Comparison of ENCODE assay signal across 15 mouse cellular contexts in genomic region chr4:154640443-154641295, GRCm38 (mm10). TPM values are rescaled to one million over a fixed set of nuclear protein-coding genes. Genes with fewer than 3 reads are reported as not detected.
DNase-seq lines count a peak whose midpoint lies in the region; ATAC-seq lines count a peak whose summit lies in the region.
"Had no signal": no experiment of that assay in that cellular context is flagged by ENCODE, and none has a peak within 500 bp of the region (broad histone marks: within the 10 kb centered on the region; RNA-seq: fewer than 3 reads in every experiment).

No protein-coding gene starts in this region.

- peak overlapping the region; percentile 87 for H3K9ac ChIP-seq in kidney, embryonic 16.5 days (replicated peaks; ENCODE audit: low read length)
- H3K9ac ChIP-seq in embryonic facial prominence, embryonic 11.5 days (replicated peaks; ENCODE audit: low read length): peak overlapping the region; percentile 51; the same call in 1 of the 2 replicates
- H3K9ac ChIP-seq in hindbrain, embryonic 13.5 days: no peak overlapping the region
- H3K9ac ChIP-seq: stomach, embryonic 15.5 days had no signal

- peaks cover 4% of the 10 kb centered on the region; the same call in 1 of the 2 replicates for H3K9me3 ChIP-seq in kidney, embryonic 16.5 days (ENCODE audit: low read length)
- H3K9me3 ChIP-seq in embryonic facial prominence, embryonic 11.5 days (replicated peaks; ENCODE audit: control insufficient read depth, low read length): no peaks in the 10 kb centered on the region
- no peaks in the 10 kb centered on the region for H3K9me3 ChIP-seq in hindbrain, embryonic 13.5 days
- H3K9me3 ChIP-seq: stomach, embryonic 15.5 days had no signal

- no peaks in the 10 kb centered on the region for H3K36me3 ChIP-seq in kidney, embryonic 16.5 days (ENCODE audit: insufficient read depth, low read length)
- H3K36me3 ChIP-seq in embryonic facial prominence, embryonic 11.5 days (replicated peaks; ENCODE audit: control insufficient read depth, insufficient read depth, low read depth, low read length): no peaks in the 10 kb centered on the region
- no peaks in the 10 kb centered on the region for H3K36me3 ChIP-seq in hindbrain, embryonic 13.5 days
- H3K36me3 ChIP-seq: G1E; stomach, embryonic 15.5 days had no signal

- DNase-seq in embryo, embryonic 10.5 days (ENCODE audit: low spot score): peak; percentile 57
- DNase-seq in embryo, embryonic 11 days: no peak
- DNase-seq in kidney, postnatal 10 days: no peak
- peak; percentile 49 for DNase-seq in embryonic facial prominence, embryonic 11.5 days (ENCODE audit: low spot score)
- DNase-seq in left cerebral cortex, adult 18-20 months (ENCODE audit: low spot score in 2 of 2): no peak
- no peak for DNase-seq in frontal cortex, postnatal 10 days (ENCODE audit: low spot score in 2 of 2)
- DNase-seq: gastrocnemius, postnatal 14 days; lung, postnatal 10 days had no signal

- ATAC-seq in kidney, embryonic 16.5 days (ENCODE audit: low FRiP score, low TSS enrichment): no peak
- ATAC-seq in embryonic facial prominence, embryonic 11.5 days (replicated peaks; ENCODE audit: insufficient number of reproducible peaks, low FRiP score, low TSS enrichment, low read depth): no peak
- ATAC-seq in hindbrain, embryonic 13.5 days (ENCODE audit: low FRiP score): no peak
- ATAC-seq: intestine, embryonic 16.5 days had no signal

- H3K4me2 ChIP-seq in kidney, embryonic 16.5 days (replicated peaks; ENCODE audit: low read depth, low read length): peak overlapping the region; percentile 88
- H3K4me2 ChIP-seq in embryonic facial prominence, embryonic 11.5 days (ENCODE audit: low read depth, low read length): peak overlapping the region; percentile 34
- peak overlapping the region; percentile 32 for H3K4me2 ChIP-seq in hindbrain, embryonic 13.5 days

- H3K27ac ChIP-seq in kidney, embryonic 16.5 days (ENCODE audit: low read length): peak overlapping the region; percentile 76
- H3K27ac ChIP-seq in embryonic facial prominence, embryonic 11.5 days (replicated peaks; ENCODE audit: low read depth, low read length): no peak overlapping the region
- H3K27ac ChIP-seq in hindbrain, embryonic 13.5 days: peak overlapping the region; percentile 1; the same call in 1 of the 2 replicates
- H3K27ac ChIP-seq: stomach, embryonic 15.5 days had no signal

- peak overlapping the region; percentile 19 for H3K4me3 ChIP-seq in kidney, embryonic 16.5 days (ENCODE audit: low read length)
- no peak overlapping the region; the same call in 1 of the 2 replicates for H3K4me3 ChIP-seq in embryonic facial prominence, embryonic 11.5 days (ENCODE audit: low read depth, low read length)
- H3K4me3 ChIP-seq in hindbrain, embryonic 13.5 days: no peak overlapping the region
- H3K4me3 ChIP-seq: myocyte; stomach, embryonic 15.5 days had no signal

- H3K27me3 ChIP-seq in kidney, embryonic 16.5 days (ENCODE audit: insufficient read depth, low read length): peaks cover 94% of the 10 kb centered on the region
- peaks cover 42% of the 10 kb centered on the region for H3K27me3 ChIP-seq in embryonic facial prominence, embryonic 11.5 days (ENCODE audit: control insufficient read depth, insufficient read depth, low read length)
- peaks cover 98% of the 10 kb centered on the region for H3K27me3 ChIP-seq in hindbrain, embryonic 13.5 days

- H3K4me1 ChIP-seq in kidney, embryonic 16.5 days (ENCODE audit: insufficient read depth, low read length): peaks cover 14% of the 10 kb centered on the region
- peaks cover 15% of the 10 kb centered on the region for H3K4me1 ChIP-seq in embryonic facial prominence, embryonic 11.5 days (ENCODE audit: control insufficient read depth, insufficient read depth, low read length)
- H3K4me1 ChIP-seq in hindbrain, embryonic 13.5 days (replicated peaks): peaks cover 36% of the 10 kb centered on the region

- 4% methylated on average over 20 of the region's 20 CpGs for WGBS in kidney, embryonic 16.5 days
- 2% methylated on average over 20 of the region's 20 CpGs for WGBS in embryonic facial prominence, embryonic 11.5 days
- WGBS in hindbrain, embryonic 13.5 days: 4% methylated on average over 20 of the region's 20 CpGs

RNA-seq across cellular contexts. Expression of gene Prdm16, which starts 4.0 kb away (rescaled TPM):
- polyA plus RNA-seq in kidney, embryonic 16.5 days (2015; fragmentation: Nextera tagmentation; extraction: Ambion mirVana): 22.3 and 24.7 TPM in 2 replicates
- 22.3 and 28.3 TPM in 2 replicates for polyA plus RNA-seq in embryonic facial prominence, embryonic 11.5 days (2014; fragmentation: Nextera tagmentation; extraction: Ambion mirVana)
- 16.1 and 17.2 TPM in 2 replicates for polyA plus RNA-seq in hindbrain, embryonic 13.5 days (2015; fragmentation: Nextera tagmentation; extraction: Ambion mirVana)
- total RNA-seq in left cerebral cortex, adult 18-20 months (2021): 1 to 10 TPM; 8.3 to 8.8 TPM
- polyA plus RNA-seq: G1E, myocyte had no signal

RNA-seq across cellular contexts. Expression of gene Actrt2, which starts 27.0 kb away (rescaled TPM):
- not detected in 2 replicates for polyA plus RNA-seq in kidney, embryonic 16.5 days (2015; fragmentation: Nextera tagmentation; extraction: Ambion mirVana)
- polyA plus RNA-seq in embryonic facial prominence, embryonic 11.5 days (2014; fragmentation: Nextera tagmentation; extraction: Ambion mirVana): not detected in 2 replicates
- polyA plus RNA-seq in hindbrain, embryonic 13.5 days (2015; fragmentation: Nextera tagmentation; extraction: Ambion mirVana): not detected in 2 replicates
- not detected for total RNA-seq in left cerebral cortex, adult 18-20 months (2021)
- total RNA-seq: G1E; gastrocnemius, postnatal 14 days had no signal
- polyA plus RNA-seq: G1E; intestine, embryonic 16.5 days; myocyte; stomach, embryonic 15.5 days; urinary bladder, adult 2 months had no signal

Comparison
In these comparisons a context has a peak if more than half of its experiments do, and no peak if none do; other contexts are left out.
1. DNase-seq: peak in embryo, embryonic 10.5 days (single experiment) and embryonic facial prominence, embryonic 11.5 days (single experiment); none in embryo, embryonic 11 days (single experiment), kidney, postnatal 10 days (single experiment), left cerebral cortex, adult 18-20 months (0 of 2) and frontal cortex, postnatal 10 days (0 of 2).
2. H3K4me2 ChIP-seq: peak in every context shown above with its lines; median percentile 88 in kidney, embryonic 16.5 days; 34 in embryonic facial prominence, embryonic 11.5 days; 32 in hindbrain, embryonic 13.5 days.